Mouse (Mus musculus) liver, embryonic 16.5 days (tissue): ENCODE data around the gene Nat8f4. TPM values are rescaled to one million over a fixed set of nuclear protein-coding genes. Genes with fewer than 3 reads are reported as not detected.
A peak's percentile ranks its signal among the peaks of the same experiment; 100 is the strongest.
"Not testable (repeated sequence)": the region's sequence is repeated elsewhere in the genome, so short reads cannot be mapped to it uniquely, and the experiment has no call there.

Experiments
- ATAC-seq: fragments of 200-750 bp; cut with Nextera tagmentation; 2 replicates; pipeline ENCODE4 v1.8.0; 2017; ENCODE audit warnings: low read depth, mild to moderate bottlenecking, moderate number of reproducible peaks, moderate library complexity
- H3K27ac ChIP-seq: fragments of 300-500 bp; sonication (generic); 2 replicates; pipeline ENCODE4 v1.5.1; 2014; ENCODE audit warnings: mild to moderate bottlenecking, low read length
- H3K27me3 ChIP-seq: fragments of 300-500 bp; sonication (generic); 2 replicates; pipeline ENCODE4 v1.6.1; 2014; ENCODE audit warnings: low read depth, low read length, mixed read lengths; ENCODE audit not compliant: control insufficient read depth, insufficient read depth
- H3K36me3 ChIP-seq: fragments of 300-500 bp; sonication (generic); 2 replicates; pipeline ENCODE4 v1.6.1; 2014; ENCODE audit warnings: mild to moderate bottlenecking; ENCODE audit not compliant: control insufficient read depth, insufficient read depth
- H3K4me1 ChIP-seq: fragments of 300-500 bp; sonication (generic); 2 replicates; pipeline ENCODE4 v1.6.1; 2014; ENCODE audit warnings: low read depth, low read length, mixed read lengths; ENCODE audit not compliant: control insufficient read depth
- H3K4me2 ChIP-seq: fragments of 300-500 bp; sonication (generic); 2 replicates; pipeline ENCODE4 v1.6.1; 2014; ENCODE audit warnings: low read depth, low read length, mixed read lengths
- H3K4me3 ChIP-seq: fragments of 300-500 bp; sonication (generic); 2 replicates; pipeline ENCODE4 v1.5.1; 2014; ENCODE audit warnings: low read depth, mild to moderate bottlenecking, low read length
- H3K9ac ChIP-seq: fragments of 300-500 bp; sonication (generic); 2 replicates; pipeline ENCODE4 v1.6.1; 2014; ENCODE audit warnings: low read depth, low read length
- H3K9me3 ChIP-seq: fragments of 300-500 bp; sonication (generic); replicated peaks from 2 replicates; pipeline ENCODE4 v1.6.1; 2016; ENCODE audit warnings: low read length; ENCODE audit not compliant: control insufficient read depth
- WGBS: fragments of 180-500 bp; shearing (Covaris S2); extraction: QIAGEN DNeasy Blood & Tissue Kit; methylation state at CpG from one replicate; pipeline ENCODE4 v1.1.7; 2014; ENCODE audit not compliant: insufficient replicate concordance; 5-methylcytosine and 5-hydroxymethylcytosine counted together
- polyA plus RNA-seq: library from polyadenylated mRNA; unstranded; fragments of >200 nt; fragmentation: Nextera tagmentation; extraction: Ambion mirVana; gene quantifications from 2 replicates; pipeline ENCODE4 v1.2.1, GENCODE M21; 2015

Gene Nat8f4
- polyA plus RNA-seq, 1 experiment from 2014 or later: 1.7 TPM

GRCm38 (mm10) chr6:85927476-85928464 lies 23.1 kb upstream of the Nat8f4 start:
- peak overlapping the region; percentile 75 for H3K27ac ChIP-seq
- H3K9ac ChIP-seq: no peak overlapping the region
- no peaks in the 10 kb centered on the region for H3K4me1 ChIP-seq
- H3K4me2 ChIP-seq: no peak overlapping the region
- H3K36me3 ChIP-seq: peaks cover 2% of the 10 kb centered on the region; the same call in 1 of the 2 replicates
- 74% methylated on average over 9 of the region's 9 CpGs for WGBS
- ATAC-seq: peak; percentile 55; the same call in 1 of the 2 replicates
- H3K27me3 ChIP-seq: no peaks in the 10 kb centered on the region
- H3K4me3 ChIP-seq: no peak overlapping the region
- no peaks in the 10 kb centered on the region for H3K9me3 ChIP-seq

- peak overlapping the region; percentile 12 for H3K27ac ChIP-seq
Observed at GRCm38 (mm10) chr6:85926709-85927108, 22.0 kb upstream of the Nat8f4 start.

DNA sequence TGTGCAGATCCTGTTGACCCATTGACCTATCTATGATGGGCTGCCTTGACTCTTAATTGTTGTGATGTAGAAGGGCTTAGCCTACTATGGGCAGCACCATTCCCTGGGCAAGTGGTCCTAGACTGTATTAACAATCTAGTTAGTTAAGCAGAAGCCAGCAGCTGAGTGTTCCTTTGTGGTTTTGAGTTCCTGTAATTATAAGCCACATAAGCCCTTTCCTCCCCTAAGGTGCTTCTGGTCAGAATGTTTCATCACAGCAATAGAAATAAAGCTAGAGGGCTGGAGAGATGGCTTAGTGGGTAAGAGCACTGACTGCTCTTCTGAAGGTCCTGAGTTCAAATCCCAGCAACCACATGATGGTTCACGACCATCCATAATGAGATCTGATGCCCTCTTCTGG lies 19.0 kb upstream of the Nat8f4 start:
- Histone ChIP-seq H3K9me3 (no peaks in the 10 kb centered on the region), H3K4me3 (no peak overlapping the region), H3K4me1 (no peaks in the 10 kb centered on the region), H3K4me2 (no peak overlapping the region), H3K9ac (no peak overlapping the region), H3K27ac (no peak overlapping the region), H3K27me3 (no peaks in the 10 kb centered on the region), H3K36me3 (peaks cover 7% of the 10 kb centered on the region)
- WGBS: 65% methylated on average over 1 of the region's 1 CpGs
- no peak for ATAC-seq

More at GRCm38 (mm10) chr6:85926709-85927108, 22.0 kb upstream of the Nat8f4 start:
- no peaks in the 10 kb centered on the region for H3K9me3 ChIP-seq
- ATAC-seq: no peak
- H3K4me3 ChIP-seq: no peak overlapping the region
- H3K4me1 ChIP-seq: no peaks in the 10 kb centered on the region
- no peak overlapping the region for H3K9ac ChIP-seq
- H3K36me3 ChIP-seq: peaks cover 5% of the 10 kb centered on the region
- 47% methylated on average over 1 of the region's 1 CpGs for WGBS
- H3K4me2 ChIP-seq: no peak overlapping the region
- H3K27me3 ChIP-seq: no peaks in the 10 kb centered on the region

- Histone ChIP-seq H3K9ac (no peak overlapping the region), H3K4me3 (no peak overlapping the region), H3K36me3 (peaks cover 4% of the 10 kb centered on the region; the same call in 1 of the 2 replicates), H3K27ac (no peak overlapping the region), H3K4me1 (peaks cover 13% of the 10 kb centered on the region), H3K9me3 (no peaks in the 10 kb centered on the region), H3K27me3 (no peaks in the 10 kb centered on the region), H3K4me2 (no peak overlapping the region)
- no peak for ATAC-seq
- WGBS: 83% methylated on average over 4 of the region's 4 CpGs
Observed at GRCm38 (mm10) chr6:85919401-85919800, 14.7 kb upstream of the Nat8f4 start.

DNA sequence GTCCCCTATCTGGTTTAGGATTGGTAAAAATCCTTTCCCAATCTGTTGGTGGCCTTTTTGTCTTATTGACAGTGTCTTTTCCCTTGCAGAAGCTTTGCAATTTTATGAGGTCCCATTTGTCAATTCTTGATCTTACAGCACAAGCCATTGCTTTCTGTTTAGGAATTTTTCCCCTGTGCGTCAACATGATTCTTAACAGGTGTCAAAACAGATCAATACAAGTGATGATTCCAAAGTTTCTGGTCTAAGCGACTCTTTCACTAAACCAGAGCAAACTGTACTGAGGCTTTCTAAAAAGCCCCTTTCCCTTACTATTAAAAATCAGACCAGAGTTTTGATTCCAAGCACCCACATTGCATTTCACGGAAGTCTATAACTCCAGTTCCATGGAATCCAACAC lies 13.7 kb upstream of the Nat8f4 start:
- H3K4me3 ChIP-seq, H3K27me3 ChIP-seq, ATAC-seq, H3K9me3 ChIP-seq, H3K36me3 ChIP-seq, H3K27ac ChIP-seq, H3K9ac ChIP-seq, H3K4me2 ChIP-seq: not testable (repeated sequence)
- peaks cover 13% of the 10 kb centered on the region for H3K4me1 ChIP-seq
- 76% methylated on average over 3 of the region's 3 CpGs for WGBS

DNA sequence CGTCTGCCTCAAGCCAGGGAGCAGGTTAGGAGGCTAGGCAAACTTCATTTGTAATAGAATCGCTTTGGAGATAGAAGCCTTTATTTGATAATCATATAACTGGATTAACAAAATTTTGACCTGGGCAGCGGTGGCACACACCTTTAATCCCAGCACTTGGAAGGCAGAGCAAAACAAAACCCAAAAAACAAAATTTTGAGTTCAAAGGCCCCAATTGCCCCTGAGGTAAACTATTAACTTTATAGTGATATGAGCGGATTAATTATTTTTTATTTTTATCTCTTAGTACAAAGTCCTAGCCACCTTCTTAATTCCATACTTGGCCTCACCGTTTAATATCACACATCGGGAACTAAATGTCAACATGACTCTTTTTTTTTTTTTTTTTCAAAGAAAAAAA lies 11.9 kb upstream of the Nat8f4 start:
- H3K4me2 ChIP-seq: peak overlapping the region; percentile 90
- peaks cover 16% of the 10 kb centered on the region for H3K4me1 ChIP-seq
- H3K27ac ChIP-seq: peak overlapping the region; percentile 89
- H3K9ac ChIP-seq: peak overlapping the region; percentile 81
- no peak for ATAC-seq
- peak overlapping the region; percentile 85 for H3K4me3 ChIP-seq
- WGBS: 69% methylated on average over 6 of the region's 6 CpGs
- 0 out of 2 replicates have a peak, but pooled peaks cover under 1% of the 10 kb centered on the region for H3K36me3 ChIP-seq
- H3K9me3 ChIP-seq: no peaks in the 10 kb centered on the region
- H3K27me3 ChIP-seq: no peaks in the 10 kb centered on the region

GRCm38 (mm10) chr6:85915539-85916513 lies 11.1 kb upstream of the Nat8f4 start, which contains the start of gene Nat8f1:
Nat8f1 (minus strand) TSS chr6:85915687.
- Histone ChIP-seq H3K4me1 (peaks cover 20% of the 10 kb centered on the region), H3K9ac (peak within 1 kb of the TSS; percentile 86), H3K4me2 (peak within 1 kb of the TSS; percentile 90), H3K27ac (peak within 1 kb of the TSS; percentile 89), H3K4me3 (peak within 1 kb of the TSS; percentile 85)
- not testable (repeated sequence) for H3K36me3 ChIP-seq, H3K27me3 ChIP-seq, H3K9me3 ChIP-seq
- WGBS: under 1% methylated on average over 61 of the region's 61 CpGs
- peak; percentile 94 for ATAC-seq

GRCm38 (mm10) chr6:85915141-85915538 lies 10.5 kb upstream of the Nat8f4 start:
- 1% methylated on average over 11 of the region's 11 CpGs for WGBS
- Histone ChIP-seq H3K9ac (peak overlapping the region; percentile 86), H3K4me2 (peak overlapping the region; percentile 90), H3K27me3 (no peaks in the 10 kb centered on the region), H3K27ac (peak overlapping the region; percentile 89), H3K4me1 (peaks cover 20% of the 10 kb centered on the region), H3K4me3 (peak overlapping the region; percentile 85), H3K36me3 (no peaks in the 10 kb centered on the region), H3K9me3 (no peaks in the 10 kb centered on the region)
- ATAC-seq: no peak
